Mouse (Mus musculus) intestine, embryonic 14.5 days (tissue): ENCODE measurements around the gene Tnfsf10. TPM values are rescaled to one million over a fixed set of nuclear protein-coding genes. Genes with fewer than 3 reads are reported as not detected.

ENCODE experiments used
- ATAC-seq: fragments of 200-750 bp; cut with Nextera tagmentation; replicated peaks from 2 replicates; pipeline ENCODE4 v1.8.0; 2017; ENCODE audit warnings: low read depth, moderate number of reproducible peaks, moderate TSS enrichment, moderate library complexity; ENCODE audit not compliant: low FRiP score, low TSS enrichment
- DNase-seq: peaks from one replicate; pipeline ENCODE4 v3.0.0-alpha.2; 2018; ENCODE audit warnings: low spot score
- H3K27ac ChIP-seq: fragments of 300-500 bp; sonication (generic); 2 replicates; pipeline ENCODE4 v1.5.1; 2014; ENCODE audit warnings: low read depth, mild to moderate bottlenecking, control low read depth
- H3K27me3 ChIP-seq: fragments of 300-500 bp; sonication (generic); replicated peaks from 2 replicates; pipeline ENCODE4 v1.6.1; 2014; ENCODE audit warnings: low read length, control low read depth; ENCODE audit not compliant: control insufficient read depth, insufficient read depth
- H3K36me3 ChIP-seq: fragments of 300-500 bp; sonication (generic); 2 replicates; pipeline ENCODE4 v1.6.1; 2014; ENCODE audit warnings: low read length, control low read depth; ENCODE audit not compliant: control insufficient read depth, insufficient read depth
- H3K4me1 ChIP-seq: fragments of 300-500 bp; sonication (generic); replicated peaks from 2 replicates; pipeline ENCODE4 v1.6.1; 2014; ENCODE audit warnings: low read length, control low read depth, mixed read lengths; ENCODE audit not compliant: control insufficient read depth, insufficient read depth
- H3K4me2 ChIP-seq: fragments of 300-500 bp; sonication (generic); 2 replicates; pipeline ENCODE4 v1.6.1; 2014; ENCODE audit warnings: low read length
- H3K4me3 ChIP-seq: fragments of 300-500 bp; sonication (generic); 2 replicates; pipeline ENCODE4 v1.5.1; 2014; ENCODE audit warnings: low read depth, low read length, control low read depth, mixed read lengths
- H3K9ac ChIP-seq: fragments of 300-500 bp; sonication (generic); 2 replicates; pipeline ENCODE4 v1.6.1; 2014; ENCODE audit warnings: mild to moderate bottlenecking, low read length
- H3K9me3 ChIP-seq: fragments of 300-500 bp; sonication (generic); 2 replicates; pipeline ENCODE4 v1.6.1; 2016; ENCODE audit warnings: low read length, control low read depth; ENCODE audit not compliant: control insufficient read depth
- WGBS: fragments of 180-500 bp; shearing (Covaris S2); extraction: QIAGEN DNeasy Blood & Tissue Kit; methylation state at CpG from one replicate; pipeline ENCODE4 v1.1.7; 2014; 5-methylcytosine and 5-hydroxymethylcytosine counted together
- polyA plus RNA-seq: library from polyadenylated mRNA; unstranded; fragments of >200 nt; fragmentation: Nextera tagmentation; extraction: Ambion mirVana; gene quantifications from 2 replicates; pipeline ENCODE4 v1.2.1, GENCODE M21; 2014

Tnfsf10 gene
- polyA plus RNA-seq, 1 experiment from 2014 or later, result 0.41 TPM

- Histone ChIP-seq H3K27me3 (peaks cover 58% of the 10 kb centered on the region), H3K9me3 (no peaks in the 10 kb centered on the region), H3K9ac (no peak within 1 kb of the TSS), H3K4me3 (no peak within 1 kb of the TSS), H3K27ac (no peak within 1 kb of the TSS), H3K36me3 (no peaks in the 10 kb centered on the region), H3K4me2 (peak within 1 kb of the TSS; percentile 37), H3K4me1 (0 out of 2 replicates have a peak, but pooled peaks cover 3% of the 10 kb centered on the region)
- DNase-seq (no peak), ATAC-seq (no peak)
- 2% methylated on average over 16 of the region's 19 CpGs for WGBS
These were observed 54.4 kb downstream of the Tnfsf10 start, which contains the start of gene Ghsr for GRCm38 (mm10) chr3:27371276-27371621. TSS of gene Ghsr (plus strand) at chr3:27371351.

GRCm38 (mm10) chr3:27371725-27372650, 55.2 kb downstream of the Tnfsf10 start:
- 3% methylated on average over 74 of the region's 77 CpGs for WGBS
- Histone ChIP-seq H3K27ac (no peak overlapping the region), H3K9me3 (no peaks in the 10 kb centered on the region), H3K4me3 (no peak overlapping the region), H3K9ac (no peak overlapping the region), H3K4me1 (0 out of 2 replicates have a peak, but pooled peaks cover 3% of the 10 kb centered on the region), H3K27me3 (peaks cover 58% of the 10 kb centered on the region), H3K36me3 (no peaks in the 10 kb centered on the region), H3K4me2 (peak overlapping the region; percentile 37)
- DNase-seq (peak; percentile 54), ATAC-seq (no peak)

GRCm38 (mm10) chr3:27374396-27374795, 57.6 kb downstream of the Tnfsf10 start:
- H3K27me3 ChIP-seq, result peaks cover 58% of the 10 kb centered on the region
- DNase-seq (no peak), ATAC-seq (no peak)
- H3K9me3 ChIP-seq, result no peaks in the 10 kb centered on the region
- 47% methylated on average over 9 of the region's 9 CpGs for WGBS
- no peak overlapping the region for H3K4me2 ChIP-seq
- H3K36me3 ChIP-seq, result no peaks in the 10 kb centered on the region
- no peak overlapping the region for H3K9ac ChIP-seq
- H3K27ac ChIP-seq, result no peak overlapping the region
- no peak overlapping the region for H3K4me3 ChIP-seq
- 0 out of 2 replicates have a peak, but pooled peaks cover 3% of the 10 kb centered on the region for H3K4me1 ChIP-seq

GRCm38 (mm10) chr3:27377935-27378334, 61.1 kb downstream of the Tnfsf10 start:
- no peak overlapping the region for H3K4me3 ChIP-seq
- no peaks in the 10 kb centered on the region for H3K36me3 ChIP-seq
- no peak overlapping the region for H3K27ac ChIP-seq
- H3K4me2 ChIP-seq, result no peak overlapping the region
- 62% methylated on average over 4 of the region's 4 CpGs for WGBS
- no peak for ATAC-seq
- no peak overlapping the region for H3K9ac ChIP-seq
- no peaks in the 10 kb centered on the region for H3K4me1 ChIP-seq
- no peaks in the 10 kb centered on the region for H3K9me3 ChIP-seq
- DNase-seq, result no peak
- H3K27me3 ChIP-seq, result peaks cover 24% of the 10 kb centered on the region

- WGBS, result 67% methylated on average over 3 of the region's 3 CpGs
- no peaks in the 10 kb centered on the region for H3K4me1 ChIP-seq
- no peaks in the 10 kb centered on the region for H3K9me3 ChIP-seq
- no peak overlapping the region for H3K9ac ChIP-seq
- no peak overlapping the region for H3K27ac ChIP-seq
- no peak overlapping the region for H3K4me3 ChIP-seq
- H3K4me2 ChIP-seq, result no peak overlapping the region
- no peaks in the 10 kb centered on the region for H3K36me3 ChIP-seq
- ATAC-seq (no peak), DNase-seq (no peak)
- H3K27me3 ChIP-seq, result no peaks in the 10 kb centered on the region
These were observed 68.0 kb downstream of the Tnfsf10 start for GRCm38 (mm10) chr3:27384836-27385235.

GRCm38 (mm10) chr3:27389923-27390322, 73.1 kb downstream of the Tnfsf10 start:
- DNase-seq (no peak), ATAC-seq (no peak)
- H3K36me3 ChIP-seq, result no peaks in the 10 kb centered on the region
- 54% methylated on average over 1 of the region's 1 CpGs for WGBS
- H3K27me3 ChIP-seq, result no peaks in the 10 kb centered on the region
- H3K4me2 ChIP-seq, result no peak overlapping the region
- no peak overlapping the region for H3K9ac ChIP-seq
- H3K4me3 ChIP-seq, result no peak overlapping the region
- no peaks in the 10 kb centered on the region for H3K9me3 ChIP-seq
- no peaks in the 10 kb centered on the region for H3K4me1 ChIP-seq
- H3K27ac ChIP-seq, result no peak overlapping the region

Other genes starting within 250 kb of the Tnfsf10 start
- 55.9 and 66.2 TPM in 2 replicates for gene Ect2, start 163.2 kb upstream of the Tnfsf10 start, polyA plus RNA-seq
- 6.5 and 7.6 TPM in 2 replicates for gene Nceh1, start 134.1 kb upstream of the Tnfsf10 start, polyA plus RNA-seq
- not detected in 2 replicates for gene Ghsr, start 54.3 kb downstream of the Tnfsf10 start, polyA plus RNA-seq